Comparison of ENCODE assay signal across 48 mouse cellular contexts in genomic region chr15:89289455-89289854, GRCm38 (mm10). TPM values are rescaled to one million over a fixed set of nuclear protein-coding genes. Genes with fewer than 3 reads are reported as not detected.
"Had no signal": no experiment of that assay in that cellular context is flagged by ENCODE, and none has a peak within 500 bp of the region (broad histone marks: within the 10 kb centered on the region; RNA-seq: fewer than 3 reads in every experiment).

No protein-coding gene starts in this region.

- ATAC-seq: hindbrain, embryonic 16.5 days; inflammation-experienced regulatory T-cells, adult 6 months; intestine, embryonic 16.5 days; intestine, postnatal 0 days had no signal

- H3K27ac ChIP-seq: heart, embryonic 10.5 days; heart, embryonic 13.5 days; heart, embryonic 15.5 days; hindbrain, embryonic 10.5 days; hindbrain, embryonic 12.5 days; hindbrain, embryonic 13.5 days; hindbrain, embryonic 14.5 days; hindbrain, embryonic 15.5 days; kidney, embryonic 15.5 days; kidney, postnatal 0 days; layer of hippocampus, adult 2 months; left cerebral cortex, adult 2 months had no signal

- H3K4me3 ChIP-seq: heart, embryonic 10.5 days; heart, embryonic 13.5 days; heart, embryonic 15.5 days; hindbrain, embryonic 10.5 days; hindbrain, embryonic 12.5 days; hindbrain, embryonic 13.5 days; hindbrain, embryonic 15.5 days; kidney, embryonic 15.5 days; layer of hippocampus, adult 2 months; left cerebral cortex, adult 2 months had no signal

- H3K9me3 ChIP-seq: heart, embryonic 10.5 days; heart, embryonic 13.5 days; heart, embryonic 15.5 days; hindbrain, embryonic 10.5 days; hindbrain, embryonic 12.5 days; hindbrain, embryonic 13.5 days; hindbrain, embryonic 15.5 days; kidney, embryonic 15.5 days had no signal

- H3K9ac ChIP-seq: heart, embryonic 13.5 days; heart, embryonic 15.5 days; hindbrain, embryonic 12.5 days; hindbrain, embryonic 13.5 days; hindbrain, embryonic 14.5 days; hindbrain, embryonic 15.5 days; kidney, embryonic 15.5 days had no signal

- H3K4me1 ChIP-seq: heart, embryonic 15.5 days; hindbrain, embryonic 10.5 days; hindbrain, embryonic 12.5 days; hindbrain, embryonic 13.5 days; hindbrain, embryonic 15.5 days; kidney, embryonic 15.5 days had no signal

- DNase-seq: heart, postnatal 10 days; heart, postnatal 14 days; heart, postnatal 36 days; heart, postnatal 4 days; kidney, adult 11 months; kidney, adult 18-20 months; kidney, adult 2 months; kidney, adult 8-10 months; kidney, adult 9 months; kidney, postnatal 10 days; kidney, postnatal 14 days; kidney, postnatal 25 days; kidney, postnatal 36 days; kidney, postnatal 4 days; layer of hippocampus, adult 9-11 months; layer of hippocampus, postnatal 36 days had no signal

- H3K4me2 ChIP-seq: heart, embryonic 11.5 days; heart, embryonic 13.5 days; heart, embryonic 15.5 days; hindbrain, embryonic 12.5 days; hindbrain, embryonic 13.5 days; hindbrain, embryonic 14.5 days; hindbrain, embryonic 15.5 days; kidney, embryonic 15.5 days had no signal

- H3K27me3 ChIP-seq: heart, embryonic 13.5 days; heart, embryonic 15.5 days; hindbrain, embryonic 12.5 days; hindbrain, embryonic 13.5 days; hindbrain, embryonic 15.5 days; kidney, embryonic 15.5 days had no signal

RNA-seq across cellular contexts. Expression of gene Adm2, which starts 33.1 kb away (rescaled TPM):
- total RNA-seq: heart, postnatal 10 days; heart, postnatal 14 days; heart, postnatal 25 days; heart, postnatal 36 days; heart, postnatal 4 days; hematopoietic stem cell, adult 5-6 weeks; layer of hippocampus, adult 18-20 months; layer of hippocampus, adult 2 months; layer of hippocampus, adult 8-10 months; layer of hippocampus, postnatal 10 days; layer of hippocampus, postnatal 14 days; layer of hippocampus, postnatal 25 days; layer of hippocampus, postnatal 36 days; left cerebral cortex, adult 18-20 months; left cerebral cortex, adult 2 months; left cerebral cortex, adult 8-10 months had no signal
- polyA plus RNA-seq: heart, postnatal 0 days; hindbrain, embryonic 12.5 days; hindbrain, embryonic 13.5 days; hindbrain, embryonic 14.5 days; hindbrain, embryonic 15.5 days; hindbrain, embryonic 16.5 days; inflammation-experienced regulatory T-cells, adult 6 months had no signal

RNA-seq across cellular contexts. Expression of gene Miox, which starts 44.7 kb away (rescaled TPM):
- total RNA-seq: heart, postnatal 10 days; heart, postnatal 14 days; heart, postnatal 25 days; heart, postnatal 36 days; heart, postnatal 4 days; hematopoietic stem cell, adult 5-6 weeks; layer of hippocampus, adult 18-20 months; layer of hippocampus, adult 2 months; layer of hippocampus, adult 8-10 months; layer of hippocampus, postnatal 10 days; layer of hippocampus, postnatal 14 days; layer of hippocampus, postnatal 25 days; layer of hippocampus, postnatal 36 days; left cerebral cortex, adult 18-20 months; left cerebral cortex, adult 2 months; left cerebral cortex, adult 8-10 months had no signal
- polyA plus RNA-seq: heart, embryonic 10.5 days; heart, embryonic 11.5 days; heart, embryonic 13.5 days; heart, embryonic 14.5 days; heart, embryonic 16.5 days; heart, postnatal 0 days; hindbrain, embryonic 10.5 days; hindbrain, embryonic 11.5 days; hindbrain, embryonic 12.5 days; hindbrain, embryonic 13.5 days; hindbrain, embryonic 14.5 days; hindbrain, embryonic 15.5 days; hindbrain, embryonic 16.5 days; inflammation-experienced regulatory T-cells, adult 6 months; intestine, embryonic 14.5 days; intestine, postnatal 0 days; large intestine, adult 2 months had no signal
